Mouse (Mus musculus): ENCODE data around the gene Olfr90. TPM values are rescaled to one million over a fixed set of nuclear protein-coding genes. Genes with fewer than 3 reads are reported as not detected.
A peak's percentile ranks its signal among the peaks of the same experiment; 100 is the strongest.

Olfr90 gene
- total RNA-seq, 1 experiment: 0.22 TPM

- H3K4me3 ChIP-seq (ENCODE audit: insufficient read depth in 1 of 2, low read depth in 1 of 2, low read length in 2 of 2, poor library complexity in 1 of 2, severe bottlenecking in 1 of 2): no peak overlapping the region
- H3K9me3 ChIP-seq (ENCODE audit: control insufficient read depth, insufficient read depth, low read depth, low read length): no peaks in the 10 kb centered on the region
- TF ChIP-seq MAFK (IDR thresholded peaks at IDR 0.05; ENCODE audit: insufficient read depth, low read depth, low read length) (no peak), ZC3H11A (IDR thresholded peaks at IDR 0.05; ENCODE audit: borderline replicate concordance, low read depth, low read length) (no peak), CHD2 (IDR thresholded peaks at IDR 0.05; ENCODE audit: low read depth, low read length) (no peak), ZNF384 (IDR thresholded peaks at IDR 0.05; ENCODE audit: low read depth, low read length) (no peak), HCFC1 (IDR thresholded peaks at IDR 0.05; ENCODE audit: borderline replicate concordance, insufficient read depth, low read length) (no peak)
- H3K9ac ChIP-seq (ENCODE audit: insufficient read depth, low read depth, low read length, poor library complexity, severe bottlenecking): no peak overlapping the region; the same call in 1 of the 2 replicates
- H3K36me3 ChIP-seq (ENCODE audit: control insufficient read depth, insufficient read depth, low read length, poor library complexity, severe bottlenecking): peaks cover 64% of the 10 kb centered on the region
- no peak overlapping the region for H3K27ac ChIP-seq (ENCODE audit: insufficient read depth, low read depth, low read length, poor library complexity, severe bottlenecking)
- H3K4me1 ChIP-seq (ENCODE audit: control insufficient read depth in 2 of 2, insufficient read depth in 2 of 2, low read length in 2 of 2, poor library complexity in 1 of 2): peaks cover 0 to 11% of the 10 kb centered on the region in 2 experiments; a peak in 2 of 4 replicates
- in situ Hi-C loops (cut with MboI; ENCODE audit: low sequenced_read_pairs in 2 of 2, unreplicated experiment in 2 of 2): no loop called here
- DNase-seq (ENCODE audit: low read depth, low spot score): no peak
Measured at GRCm38 (mm10) chr17:37062101-37062641, 26.1 kb downstream of the Olfr90 start.

DNA sequence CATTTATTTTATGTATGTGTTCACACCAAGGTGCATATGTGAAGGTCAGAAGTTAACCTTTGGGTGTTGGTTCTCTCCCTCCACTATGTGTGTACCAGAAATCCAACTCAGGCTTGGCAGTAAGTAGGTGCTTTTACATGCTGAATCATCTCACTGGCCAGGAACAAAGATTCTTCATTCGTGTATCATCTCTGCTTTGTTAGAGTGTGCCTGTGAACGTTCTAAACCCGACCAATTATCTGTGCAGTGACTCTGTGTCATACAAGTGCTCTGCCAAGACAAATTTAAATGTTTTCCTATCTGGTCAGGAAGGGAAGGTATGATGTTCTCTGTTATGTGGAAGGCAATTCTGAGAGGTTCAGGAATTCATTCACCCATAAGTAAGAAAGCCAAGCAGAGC lies 26.9 kb downstream of the Olfr90 start:
- Histone ChIP-seq H3K9me3 (ENCODE audit: control insufficient read depth, insufficient read depth, low read depth, low read length) (no peaks in the 10 kb centered on the region), H3K36me3 (ENCODE audit: control insufficient read depth, insufficient read depth, low read length, poor library complexity, severe bottlenecking) (peaks cover 63% of the 10 kb centered on the region), H3K4me3 (ENCODE audit: insufficient read depth in 1 of 2, low read depth in 1 of 2, low read length in 2 of 2, poor library complexity in 1 of 2, severe bottlenecking in 1 of 2) (no peak overlapping the region), H3K9ac (ENCODE audit: insufficient read depth, low read depth, low read length, poor library complexity, severe bottlenecking) (no peak overlapping the region), H3K4me1 (ENCODE audit: control insufficient read depth in 2 of 2, insufficient read depth in 2 of 2, low read length in 2 of 2, poor library complexity in 1 of 2) (peaks cover 0 to 11% of the 10 kb centered on the region in 2 experiments; a peak in 2 of 4 replicates), H3K27ac (ENCODE audit: insufficient read depth, low read depth, low read length, poor library complexity, severe bottlenecking) (no peak overlapping the region)
- in situ Hi-C loops (cut with MboI; ENCODE audit: low sequenced_read_pairs in 2 of 2, unreplicated experiment in 2 of 2): no loop called here
- no peak for DNase-seq (ENCODE audit: low read depth, low spot score)
- TF ChIP-seq CHD2 (IDR thresholded peaks at IDR 0.05; ENCODE audit: low read depth, low read length) (no peak), ZC3H11A (IDR thresholded peaks at IDR 0.05; ENCODE audit: borderline replicate concordance, low read depth, low read length) (no peak), HCFC1 (IDR thresholded peaks at IDR 0.05; ENCODE audit: borderline replicate concordance, insufficient read depth, low read length) (no peak), ZNF384 (IDR thresholded peaks at IDR 0.05; ENCODE audit: low read depth, low read length) (no peak), MAFK (IDR thresholded peaks at IDR 0.05; ENCODE audit: insufficient read depth, low read depth, low read length) (no peak)

DNA sequence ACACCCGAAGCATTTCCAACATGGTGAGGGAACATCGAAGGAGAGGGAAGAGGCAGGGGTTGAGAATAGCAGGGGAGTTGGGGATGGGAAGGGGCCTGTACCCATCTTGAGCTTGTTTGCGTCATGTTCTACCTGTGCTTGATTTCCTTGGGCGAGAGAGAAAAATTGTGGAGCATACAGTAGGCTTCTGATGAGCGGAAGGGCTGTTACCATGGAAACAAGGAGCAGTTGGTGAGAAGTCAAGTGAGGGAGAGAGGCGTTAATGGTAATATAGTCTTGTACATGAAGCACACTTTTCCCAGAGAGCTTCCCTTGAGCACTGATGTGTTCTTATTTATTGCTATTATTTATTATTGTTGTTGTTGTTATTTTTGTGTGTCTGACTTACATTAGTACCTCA lies 31.3 kb downstream of the Olfr90 start:
- Histone ChIP-seq H3K4me3 (ENCODE audit: insufficient read depth in 1 of 2, low read depth in 1 of 2, low read length in 2 of 2, poor library complexity in 1 of 2, severe bottlenecking in 1 of 2) (no peak overlapping the region), H3K27ac (ENCODE audit: insufficient read depth, low read depth, low read length, poor library complexity, severe bottlenecking) (no peak overlapping the region), H3K9ac (ENCODE audit: insufficient read depth, low read depth, low read length, poor library complexity, severe bottlenecking) (no peak overlapping the region), H3K4me1 (ENCODE audit: control insufficient read depth in 2 of 2, insufficient read depth in 2 of 2, low read length in 2 of 2, poor library complexity in 1 of 2) (peaks cover 0 to 2% of the 10 kb centered on the region in 2 experiments; a peak in 2 of 4 replicates), H3K36me3 (ENCODE audit: control insufficient read depth, insufficient read depth, low read length, poor library complexity, severe bottlenecking) (peaks cover 64% of the 10 kb centered on the region), H3K9me3 (ENCODE audit: control insufficient read depth, insufficient read depth, low read depth, low read length) (no peaks in the 10 kb centered on the region)
- TF ChIP-seq HCFC1 (IDR thresholded peaks at IDR 0.05; ENCODE audit: borderline replicate concordance, insufficient read depth, low read length) (no peak), MAFK (IDR thresholded peaks at IDR 0.05; ENCODE audit: insufficient read depth, low read depth, low read length) (no peak), CHD2 (IDR thresholded peaks at IDR 0.05; ENCODE audit: low read depth, low read length) (no peak), ZC3H11A (IDR thresholded peaks at IDR 0.05; ENCODE audit: borderline replicate concordance, low read depth, low read length) (no peak), ZNF384 (IDR thresholded peaks at IDR 0.05; ENCODE audit: low read depth, low read length) (no peak)
- no peak for DNase-seq (ENCODE audit: low read depth, low spot score)
- in situ Hi-C loops (cut with MboI; ENCODE audit: low sequenced_read_pairs in 2 of 2, unreplicated experiment in 2 of 2): no loop called here

DNA sequence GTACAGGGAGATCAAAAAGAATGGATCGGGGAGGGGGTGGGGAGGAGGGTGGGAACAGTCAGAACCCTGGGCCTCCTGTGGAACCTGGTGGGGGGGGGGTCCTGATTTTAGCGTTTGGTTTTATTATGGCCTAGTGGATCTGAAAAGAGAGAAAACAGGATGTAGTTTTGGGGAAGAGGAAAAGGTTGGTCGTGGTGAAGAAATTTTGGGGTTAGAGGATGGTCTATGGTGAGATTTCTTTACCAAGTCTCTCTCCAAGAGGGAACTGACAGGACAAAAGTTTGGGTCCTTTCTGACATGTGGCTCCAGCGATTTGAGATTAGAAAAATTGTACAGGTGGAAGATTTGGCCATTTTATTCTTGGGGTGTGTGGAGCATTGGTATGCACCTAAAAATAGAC lies 36.6 kb downstream of the Olfr90 start:
- in situ Hi-C loops (cut with MboI; ENCODE audit: low sequenced_read_pairs in 2 of 2, unreplicated experiment in 2 of 2): no loop called here
- H3K9me3 ChIP-seq (ENCODE audit: control insufficient read depth, insufficient read depth, low read depth, low read length): no peaks in the 10 kb centered on the region
- H3K9ac ChIP-seq (ENCODE audit: insufficient read depth, low read depth, low read length, poor library complexity, severe bottlenecking): no peak overlapping the region
- TF ChIP-seq ZC3H11A (IDR thresholded peaks at IDR 0.05; ENCODE audit: borderline replicate concordance, low read depth, low read length) (no peak), MAFK (IDR thresholded peaks at IDR 0.05; ENCODE audit: insufficient read depth, low read depth, low read length) (no peak), HCFC1 (IDR thresholded peaks at IDR 0.05; ENCODE audit: borderline replicate concordance, insufficient read depth, low read length) (no peak), ZNF384 (IDR thresholded peaks at IDR 0.05; ENCODE audit: low read depth, low read length) (no peak), CHD2 (IDR thresholded peaks at IDR 0.05; ENCODE audit: low read depth, low read length) (no peak)
- peaks cover 47% of the 10 kb centered on the region for H3K36me3 ChIP-seq (ENCODE audit: control insufficient read depth, insufficient read depth, low read length, poor library complexity, severe bottlenecking)
- H3K27ac ChIP-seq (ENCODE audit: insufficient read depth, low read depth, low read length, poor library complexity, severe bottlenecking): no peak overlapping the region
- no peak for DNase-seq (ENCODE audit: low read depth, low spot score)
- H3K4me3 ChIP-seq (ENCODE audit: insufficient read depth in 1 of 2, low read depth in 1 of 2, low read length in 2 of 2, poor library complexity in 1 of 2, severe bottlenecking in 1 of 2): peak overlapping the region in 1 of 2 experiments; percentile 79; a peak in 1 of 4 replicates
- peaks cover 5 to 7% of the 10 kb centered on the region in 2 experiments; a peak in 2 of 4 replicates for H3K4me1 ChIP-seq (ENCODE audit: control insufficient read depth in 2 of 2, insufficient read depth in 2 of 2, low read length in 2 of 2, poor library complexity in 1 of 2)

Data from ES-E14 (cell line).